Mouse (Mus musculus): ENCODE measurements at regions not wholly inside any gene's neighbourhood (a gene's known extent, or its start where the extent isn't known, plus 50 kb on each side); places are given as distances from the start of the nearest gene placed in this dataset.

GRCm38 (mm10) chr2:101074990-101075389, 549.5 kb upstream of the Rag2 start:
- Histone ChIP-seq H3K4me2 (replicated peaks; ENCODE audit: low read depth, low read length, severe bottlenecking) (no peak overlapping the region), H3K4me3 (replicated peaks; ENCODE audit: low read length) (no peak overlapping the region), H3K9me3 (ENCODE audit: control insufficient read depth, low read length) (no peaks in the 10 kb centered on the region), H3K27me3 (ENCODE audit: control insufficient read depth, insufficient read depth, low read length) (no peaks in the 10 kb centered on the region), H3K4me1 (ENCODE audit: control insufficient read depth, insufficient read depth, low read length) (no peaks in the 10 kb centered on the region), H3K9ac (ENCODE audit: low read depth, low read length, severe bottlenecking) (no peak overlapping the region), H3K36me3 (ENCODE audit: control insufficient read depth, insufficient read depth, low read length) (no peaks in the 10 kb centered on the region), H3K27ac (replicated peaks; ENCODE audit: low read depth, low read length) (no peak overlapping the region)
- TF ChIP-seq POLR2A (IDR thresholded peaks at IDR 0.05; ENCODE audit: borderline replicate concordance, extremely low read depth, insufficient read depth, insufficient read length), result no peak
- DNase-seq (ENCODE audit: low spot score), result no peak
- ATAC-seq (ENCODE audit: low FRiP score, low read depth), result no peak

DNA sequence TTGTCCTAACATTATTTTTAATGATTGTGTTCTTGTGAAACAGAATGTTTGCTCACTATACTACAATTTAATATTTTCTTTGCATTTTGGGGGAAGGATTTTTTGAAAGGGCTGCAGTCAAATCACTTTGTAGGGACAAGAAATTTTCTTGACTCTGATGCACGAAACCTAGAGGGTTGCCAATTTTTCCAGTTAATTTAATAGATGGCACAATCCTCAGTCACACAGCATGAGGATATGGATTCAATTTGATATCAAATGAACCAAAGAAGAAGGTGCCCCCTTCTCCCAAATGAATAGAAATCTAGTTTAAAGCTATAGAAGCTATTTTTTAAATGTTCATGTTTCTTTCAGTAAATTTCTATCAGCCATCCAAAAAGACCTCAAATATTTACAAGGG, 544.3 kb upstream of the Rag2 start:
- Histone ChIP-seq H3K4me1 (ENCODE audit: control insufficient read depth, insufficient read depth, low read length) (no peaks in the 10 kb centered on the region), H3K27ac (replicated peaks; ENCODE audit: low read depth, low read length) (no peak overlapping the region), H3K4me3 (replicated peaks; ENCODE audit: low read length) (no peak overlapping the region), H3K27me3 (ENCODE audit: control insufficient read depth, insufficient read depth, low read length) (no peaks in the 10 kb centered on the region), H3K9ac (ENCODE audit: low read depth, low read length, severe bottlenecking) (no peak overlapping the region), H3K4me2 (replicated peaks; ENCODE audit: low read depth, low read length, severe bottlenecking) (no peak overlapping the region), H3K36me3 (ENCODE audit: control insufficient read depth, insufficient read depth, low read length) (no peaks in the 10 kb centered on the region), H3K9me3 (ENCODE audit: control insufficient read depth, low read length) (no peaks in the 10 kb centered on the region)
- WGBS, result 79% methylated on average over 1 of the region's 1 CpGs
- no peak for DNase-seq (ENCODE audit: low spot score)
- TF ChIP-seq POLR2A (IDR thresholded peaks at IDR 0.05; ENCODE audit: borderline replicate concordance, extremely low read depth, insufficient read depth, insufficient read length), result no peak
- no peak for ATAC-seq (ENCODE audit: low FRiP score, low read depth)

DNA sequence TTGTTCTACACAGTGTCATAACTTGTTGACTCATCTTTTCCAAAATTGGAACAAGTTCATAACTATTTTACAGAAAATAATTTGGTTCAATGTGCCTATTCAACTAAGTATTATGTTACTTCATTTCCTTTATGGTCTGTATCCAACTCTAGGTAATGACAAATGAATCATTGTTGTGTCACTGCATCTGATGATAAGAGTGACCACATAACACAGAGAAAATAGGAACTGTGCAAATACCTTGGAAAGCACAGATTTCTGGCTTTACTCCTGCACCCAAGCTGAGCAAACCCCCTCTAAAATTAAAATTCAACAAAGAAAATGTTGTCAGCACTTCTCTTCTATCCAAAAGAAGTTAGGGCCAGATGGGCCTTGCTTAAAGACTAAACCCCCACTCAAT, 540.7 kb upstream of the Rag2 start:
- no peak overlapping the region for H3K27ac ChIP-seq (replicated peaks; ENCODE audit: low read depth, low read length)
- DNase-seq (ENCODE audit: low spot score) (no peak), ATAC-seq (ENCODE audit: low FRiP score, low read depth) (no peak)
- no peaks in the 10 kb centered on the region for H3K9me3 ChIP-seq (ENCODE audit: control insufficient read depth, low read length)
- H3K4me2 ChIP-seq (replicated peaks; ENCODE audit: low read depth, low read length, severe bottlenecking), result no peak overlapping the region
- no peaks in the 10 kb centered on the region for H3K36me3 ChIP-seq (ENCODE audit: control insufficient read depth, insufficient read depth, low read length)
- TF ChIP-seq POLR2A (IDR thresholded peaks at IDR 0.05; ENCODE audit: borderline replicate concordance, extremely low read depth, insufficient read depth, insufficient read length), result no peak
- H3K4me1 ChIP-seq (ENCODE audit: control insufficient read depth, insufficient read depth, low read length), result no peaks in the 10 kb centered on the region
- H3K4me3 ChIP-seq (replicated peaks; ENCODE audit: low read length), result no peak overlapping the region
- H3K9ac ChIP-seq (ENCODE audit: low read depth, low read length, severe bottlenecking), result no peak overlapping the region
- H3K27me3 ChIP-seq (ENCODE audit: control insufficient read depth, insufficient read depth, low read length), result no peaks in the 10 kb centered on the region

- H3K4me1 ChIP-seq (ENCODE audit: control insufficient read depth, insufficient read depth, low read length), result no peaks in the 10 kb centered on the region
- H3K9ac ChIP-seq (ENCODE audit: low read depth, low read length, severe bottlenecking), result no peak overlapping the region
- H3K4me2 ChIP-seq (replicated peaks; ENCODE audit: low read depth, low read length, severe bottlenecking), result no peak overlapping the region
- H3K4me3 ChIP-seq (replicated peaks; ENCODE audit: low read length), result no peak overlapping the region
- H3K27me3 ChIP-seq (ENCODE audit: control insufficient read depth, insufficient read depth, low read length), result no peaks in the 10 kb centered on the region
- ATAC-seq (ENCODE audit: low FRiP score, low read depth) (no peak), DNase-seq (ENCODE audit: low spot score) (no peak)
- H3K27ac ChIP-seq (replicated peaks; ENCODE audit: low read depth, low read length), result no peak overlapping the region
- no peaks in the 10 kb centered on the region for H3K36me3 ChIP-seq (ENCODE audit: control insufficient read depth, insufficient read depth, low read length)
- no peaks in the 10 kb centered on the region for H3K9me3 ChIP-seq (ENCODE audit: control insufficient read depth, low read length)
- WGBS, result 74% methylated on average over 1 of the region's 1 CpGs
- TF ChIP-seq POLR2A (IDR thresholded peaks at IDR 0.05; ENCODE audit: borderline replicate concordance, extremely low read depth, insufficient read depth, insufficient read length), result no peak
Measured at GRCm38 (mm10) chr2:101084648-101085047, 539.9 kb upstream of the Rag2 start.

- no peaks in the 10 kb centered on the region for H3K4me1 ChIP-seq (ENCODE audit: control insufficient read depth, insufficient read depth, low read length)
- 67% methylated on average over 1 of the region's 1 CpGs for WGBS
- TF ChIP-seq POLR2A (IDR thresholded peaks at IDR 0.05; ENCODE audit: borderline replicate concordance, extremely low read depth, insufficient read depth, insufficient read length), result no peak
- DNase-seq (ENCODE audit: low spot score), result peak; percentile 38
- H3K27me3 ChIP-seq (ENCODE audit: control insufficient read depth, insufficient read depth, low read length), result no peaks in the 10 kb centered on the region
- no peaks in the 10 kb centered on the region for H3K36me3 ChIP-seq (ENCODE audit: control insufficient read depth, insufficient read depth, low read length)
- ATAC-seq (ENCODE audit: low FRiP score, low read depth), result no peak
- H3K27ac ChIP-seq (replicated peaks; ENCODE audit: low read depth, low read length), result no peak overlapping the region
- no peak overlapping the region for H3K4me2 ChIP-seq (replicated peaks; ENCODE audit: low read depth, low read length, severe bottlenecking)
- H3K9me3 ChIP-seq (ENCODE audit: control insufficient read depth, low read length), result no peaks in the 10 kb centered on the region
- no peak overlapping the region for H3K9ac ChIP-seq (ENCODE audit: low read depth, low read length, severe bottlenecking)
- no peak overlapping the region for H3K4me3 ChIP-seq (replicated peaks; ENCODE audit: low read length)
Measured at GRCm38 (mm10) chr2:101107183-101107872, 517.2 kb upstream of the Rag2 start.

DNA sequence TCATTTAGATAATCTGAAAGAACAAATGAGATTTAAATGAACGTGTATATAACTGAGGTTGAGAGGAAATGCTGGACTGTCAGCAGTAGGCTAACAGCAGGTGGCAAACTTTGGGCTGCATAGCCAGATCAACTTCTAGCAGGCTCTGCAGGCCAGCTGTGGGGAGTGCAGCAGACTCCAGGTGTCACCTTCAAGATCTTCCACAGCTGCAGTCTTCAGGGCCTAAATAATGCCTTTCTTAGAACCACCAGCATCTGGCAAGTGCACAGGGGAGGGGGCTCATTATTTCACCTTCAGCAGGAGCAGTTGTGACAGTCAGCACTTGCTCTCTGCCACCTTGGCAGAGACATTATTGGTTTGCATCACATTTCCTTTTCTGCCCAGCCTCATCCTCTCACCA, 487.7 kb upstream of the Rag2 start:
- WGBS, result 18% methylated on average over 1 of the region's 1 CpGs
- H3K27ac ChIP-seq (replicated peaks; ENCODE audit: low read depth, low read length), result no peak overlapping the region
- DNase-seq (ENCODE audit: low spot score), result no peak
- H3K9ac ChIP-seq (ENCODE audit: low read depth, low read length, severe bottlenecking), result no peak overlapping the region
- no peak overlapping the region for H3K4me2 ChIP-seq (replicated peaks; ENCODE audit: low read depth, low read length, severe bottlenecking)
- ATAC-seq (ENCODE audit: low FRiP score, low read depth), result no peak
- no peaks in the 10 kb centered on the region for H3K4me1 ChIP-seq (ENCODE audit: control insufficient read depth, insufficient read depth, low read length)
- no peak overlapping the region for H3K4me3 ChIP-seq (replicated peaks; ENCODE audit: low read length)
- no peak for TF ChIP-seq POLR2A (IDR thresholded peaks at IDR 0.05; ENCODE audit: borderline replicate concordance, extremely low read depth, insufficient read depth, insufficient read length)
- H3K9me3 ChIP-seq (ENCODE audit: control insufficient read depth, low read length), result no peaks in the 10 kb centered on the region
- no peaks in the 10 kb centered on the region for H3K36me3 ChIP-seq (ENCODE audit: control insufficient read depth, insufficient read depth, low read length)
- no peaks in the 10 kb centered on the region for H3K27me3 ChIP-seq (ENCODE audit: control insufficient read depth, insufficient read depth, low read length)

All from limb, embryonic 14.5 days (tissue).